ENCODE assay signal across 8 mouse cellular contexts in genomic region chr9:47368015-47368901, GRCm38 (mm10).
A peak's percentile ranks its signal among the peaks of the same experiment; 100 is the strongest.
DNase-seq lines count a peak whose midpoint lies in the region; ATAC-seq and TF ChIP-seq lines count a peak whose summit lies in the region.

No protein-coding gene starts in this region.

- no peak overlapping the region for H3K9ac ChIP-seq in intestine, embryonic 15.5 days
- H3K9ac ChIP-seq in neural tube, embryonic 14.5 days (replicated peaks; ENCODE audit: low read depth, low read length): 0 out of 2 replicates have a peak overlapping the region, but pooled peaks have one; percentile 2

- peaks cover 12% of the 10 kb centered on the region for H3K27me3 ChIP-seq in intestine, embryonic 15.5 days (replicated peaks)
- H3K27me3 ChIP-seq in neural tube, embryonic 14.5 days (ENCODE audit: control insufficient read depth, insufficient read depth, low read length): no peaks in the 10 kb centered on the region

- peak overlapping the region; percentile 62 for H3K4me2 ChIP-seq in intestine, embryonic 15.5 days (replicated peaks)
- H3K4me2 ChIP-seq in neural tube, embryonic 14.5 days (ENCODE audit: low read depth, low read length): peak overlapping the region; percentile 59

- no peak overlapping the region for H3K27ac ChIP-seq in cortical plate, adult 2 months (ENCODE audit: insufficient read depth, low read length)
- H3K27ac ChIP-seq in intestine, embryonic 15.5 days: no peak overlapping the region
- no peak overlapping the region for H3K27ac ChIP-seq in neural tube, embryonic 14.5 days (ENCODE audit: low read depth, low read length)

- ATAC-seq in intestine, embryonic 15.5 days: peak; percentile 88
- peak; percentile 41; the same call in 1 of the 2 replicates for ATAC-seq in neural tube, embryonic 14.5 days (ENCODE audit: low read depth)

- 10% methylated on average over 31 of the region's 31 CpGs for WGBS in intestine, embryonic 15.5 days
- 3% methylated on average over 27 of the region's 31 CpGs for WGBS in neural tube, embryonic 14.5 days
- WGBS in lung, adult 2 months: 12% methylated on average over 31 of the region's 31 CpGs

- peak overlapping the region; percentile 9; the same call in 1 of the 2 replicates for H3K4me3 ChIP-seq in cortical plate, adult 2 months (ENCODE audit: insufficient read depth, low read length)
- H3K4me3 ChIP-seq in intestine, embryonic 15.5 days (replicated peaks): peak overlapping the region; percentile 22
- H3K4me3 ChIP-seq in neural tube, embryonic 14.5 days (ENCODE audit: low read depth, low read length): peak overlapping the region; percentile 23
- no peak overlapping the region for H3K4me3 ChIP-seq in lung, adult 2 months (replicated peaks; ENCODE audit: extremely low read depth, low read depth, low read length)

- TF ChIP-seq POLR2A in cortical plate, adult 2 months (IDR thresholded peaks at IDR 0.05; ENCODE audit: extremely low read depth, insufficient read depth, low read length): no peak
- TF ChIP-seq POLR2A in lung, adult 2 months (IDR thresholded peaks at IDR 0.05; ENCODE audit: borderline replicate concordance, extremely low read depth, low read depth, low read length): no peak

- H3K4me1 ChIP-seq in cortical plate, adult 2 months (ENCODE audit: control insufficient read depth, insufficient read depth, low read length): no peaks in the 10 kb centered on the region
- no peaks in the 10 kb centered on the region for H3K4me1 ChIP-seq in intestine, embryonic 15.5 days (replicated peaks)
- H3K4me1 ChIP-seq in neural tube, embryonic 14.5 days (ENCODE audit: control insufficient read depth, insufficient read depth, low read length): peaks cover 12% of the 10 kb centered on the region
- H3K4me1 ChIP-seq in lung, adult 2 months (ENCODE audit: control insufficient read depth, insufficient read depth, low read length): no peaks in the 10 kb centered on the region

- no peaks in the 10 kb centered on the region for H3K9me3 ChIP-seq in intestine, embryonic 15.5 days
- no peaks in the 10 kb centered on the region for H3K9me3 ChIP-seq in neural tube, embryonic 14.5 days (ENCODE audit: control insufficient read depth, low read length)

- no peaks in the 10 kb centered on the region for H3K36me3 ChIP-seq in intestine, embryonic 15.5 days
- no peaks in the 10 kb centered on the region for H3K36me3 ChIP-seq in neural tube, embryonic 14.5 days (ENCODE audit: control insufficient read depth, insufficient read depth, low read length)

- peak; percentile 42 to 45 for DNase-seq in layer of hippocampus, postnatal 36 days
- DNase-seq in layer of hippocampus, adult 11-12 months (ENCODE audit: low spot score): no peak
- no peak for DNase-seq in thymus, postnatal 36 days
- DNase-seq in lung, adult 2 months: no peak
- no peak for DNase-seq in thymus, postnatal 25 days

- TF ChIP-seq CTCF in cortical plate, adult 2 months (IDR thresholded peaks at IDR 0.05; ENCODE audit: extremely low read depth, insufficient read depth, low read length): no peak
- no peak for TF ChIP-seq CTCF in lung, adult 2 months (IDR thresholded peaks at IDR 0.05; ENCODE audit: insufficient read depth, low read length)

Comparison
In these comparisons a context has a peak if more than half of its experiments do, and no peak if none do; other contexts are left out.
1. DNase-seq: peak in layer of hippocampus, postnatal 36 days (2 of 2); none in layer of hippocampus, adult 11-12 months (single experiment), thymus, postnatal 36 days (0 of 2), lung, adult 2 months (single experiment) and thymus, postnatal 25 days (single experiment).